Mouse (Mus musculus): Measurements from ENCODE around the gene Prr15l. TPM values are rescaled to one million over a fixed set of nuclear protein-coding genes. Genes with fewer than 3 reads are reported as not detected.

Gene Prr15l
- polyA plus RNA-seq, 1 experiment from 2014 or later: 0.25 TPM

GRCm38 (mm10) chr11:96895886-96896285 lies 32.0 kb upstream of the Prr15l start:
- Histone ChIP-seq H3K4me3 (ENCODE audit: low read depth, low read length) (no peak overlapping the region), H3K9ac (ENCODE audit: low read length) (no peak overlapping the region), H3K27ac (ENCODE audit: low read depth, low read length) (no peak overlapping the region), H3K4me1 (replicated peaks; ENCODE audit: control insufficient read depth, insufficient read depth, low read length) (peaks cover 53% of the 10 kb centered on the region), H3K36me3 (ENCODE audit: control insufficient read depth, insufficient read depth, low read length) (no peaks in the 10 kb centered on the region), H3K27me3 (ENCODE audit: control insufficient read depth, insufficient read depth, low read length) (no peaks in the 10 kb centered on the region), H3K4me2 (ENCODE audit: low read depth, low read length, severe bottlenecking) (no peak overlapping the region), H3K9me3 (ENCODE audit: control insufficient read depth, low read length) (no peaks in the 10 kb centered on the region)
- DNase-seq (ENCODE audit: low spot score) (no peak), ATAC-seq (replicated peaks; ENCODE audit: low FRiP score) (no peak)
- WGBS: 93% methylated on average over 4 of the region's 4 CpGs

GRCm38 (mm10) chr11:96899449-96900306 lies 28.2 kb upstream of the Prr15l start:
- peaks cover 65% of the 10 kb centered on the region for H3K4me1 ChIP-seq (replicated peaks; ENCODE audit: control insufficient read depth, insufficient read depth, low read length)
- H3K4me3 ChIP-seq (ENCODE audit: low read depth, low read length): no peak overlapping the region
- DNase-seq (ENCODE audit: low spot score) (peak; percentile 90), ATAC-seq (replicated peaks; ENCODE audit: low FRiP score) (peak; percentile 76)
- peak overlapping the region; percentile 57 for H3K9ac ChIP-seq (ENCODE audit: low read length)
- H3K9me3 ChIP-seq (ENCODE audit: control insufficient read depth, low read length): no peaks in the 10 kb centered on the region
- WGBS: 24% methylated on average over 13 of the region's 13 CpGs
- H3K36me3 ChIP-seq (ENCODE audit: control insufficient read depth, insufficient read depth, low read length): no peaks in the 10 kb centered on the region
- peak overlapping the region; percentile 98 for H3K27ac ChIP-seq (ENCODE audit: low read depth, low read length)
- peak overlapping the region; percentile 21; the same call in 1 of the 2 replicates for H3K4me2 ChIP-seq (ENCODE audit: low read depth, low read length, severe bottlenecking)
- H3K27me3 ChIP-seq (ENCODE audit: control insufficient read depth, insufficient read depth, low read length): no peaks in the 10 kb centered on the region

GRCm38 (mm10) chr11:96901332-96901731 lies 26.6 kb upstream of the Prr15l start:
- H3K9me3 ChIP-seq (ENCODE audit: control insufficient read depth, low read length): no peaks in the 10 kb centered on the region
- no peak overlapping the region for H3K4me2 ChIP-seq (ENCODE audit: low read depth, low read length, severe bottlenecking)
- peaks cover 69% of the 10 kb centered on the region for H3K4me1 ChIP-seq (replicated peaks; ENCODE audit: control insufficient read depth, insufficient read depth, low read length)
- peak overlapping the region; percentile 98 for H3K27ac ChIP-seq (ENCODE audit: low read depth, low read length)
- no peaks in the 10 kb centered on the region for H3K27me3 ChIP-seq (ENCODE audit: control insufficient read depth, insufficient read depth, low read length)
- H3K4me3 ChIP-seq (ENCODE audit: low read depth, low read length): no peak overlapping the region
- WGBS: 73% methylated on average over 9 of the region's 9 CpGs
- no peak for DNase-seq (ENCODE audit: low spot score)
- no peak for ATAC-seq (replicated peaks; ENCODE audit: low FRiP score)
- H3K9ac ChIP-seq (ENCODE audit: low read length): peak overlapping the region; percentile 41
- H3K36me3 ChIP-seq (ENCODE audit: control insufficient read depth, insufficient read depth, low read length): no peaks in the 10 kb centered on the region

- 9% methylated on average over 16 of the region's 16 CpGs for WGBS
- no peaks in the 10 kb centered on the region for H3K27me3 ChIP-seq (ENCODE audit: control insufficient read depth, insufficient read depth, low read length)
- no peak overlapping the region for H3K4me3 ChIP-seq (ENCODE audit: low read depth, low read length)
- no peaks in the 10 kb centered on the region for H3K9me3 ChIP-seq (ENCODE audit: control insufficient read depth, low read length)
- peak; percentile 79 for ATAC-seq (replicated peaks; ENCODE audit: low FRiP score)
- DNase-seq (ENCODE audit: low spot score): peak; percentile 92
- peak overlapping the region; percentile 15; the same call in 1 of the 2 replicates for H3K4me2 ChIP-seq (ENCODE audit: low read depth, low read length, severe bottlenecking)
- peaks cover 5% of the 10 kb centered on the region for H3K36me3 ChIP-seq (ENCODE audit: control insufficient read depth, insufficient read depth, low read length)
- H3K9ac ChIP-seq (ENCODE audit: low read length): peak overlapping the region; percentile 49
- peak overlapping the region; percentile 98 for H3K27ac ChIP-seq (ENCODE audit: low read depth, low read length)
- peaks cover 57% of the 10 kb centered on the region for H3K4me1 ChIP-seq (replicated peaks; ENCODE audit: control insufficient read depth, insufficient read depth, low read length)
Measured at GRCm38 (mm10) chr11:96902639-96903635, 25.0 kb upstream of the Prr15l start.

GRCm38 (mm10) chr11:96906431-96907161 lies 21.3 kb upstream of the Prr15l start:
- no peak for DNase-seq (ENCODE audit: low spot score)
- H3K27ac ChIP-seq (ENCODE audit: low read depth, low read length): peak overlapping the region; percentile 53; the same call in 1 of the 2 replicates
- H3K9ac ChIP-seq (ENCODE audit: low read length): peak overlapping the region; percentile 20; the same call in 1 of the 2 replicates
- H3K4me1 ChIP-seq (replicated peaks; ENCODE audit: control insufficient read depth, insufficient read depth, low read length): peaks cover 30% of the 10 kb centered on the region
- H3K36me3 ChIP-seq (ENCODE audit: control insufficient read depth, insufficient read depth, low read length): peaks cover 5% of the 10 kb centered on the region
- ATAC-seq (replicated peaks; ENCODE audit: low FRiP score): no peak
- 73% methylated on average over 15 of the region's 15 CpGs for WGBS
- H3K9me3 ChIP-seq (ENCODE audit: control insufficient read depth, low read length): no peaks in the 10 kb centered on the region
- H3K27me3 ChIP-seq (ENCODE audit: control insufficient read depth, insufficient read depth, low read length): no peaks in the 10 kb centered on the region
- H3K4me2 ChIP-seq (ENCODE audit: low read depth, low read length, severe bottlenecking): 0 out of 2 replicates have a peak overlapping the region, but pooled peaks have one; percentile 2
- no peak overlapping the region for H3K4me3 ChIP-seq (ENCODE audit: low read depth, low read length)

GRCm38 (mm10) chr11:96908594-96908993 lies 19.3 kb upstream of the Prr15l start:
- H3K4me1 ChIP-seq (replicated peaks; ENCODE audit: control insufficient read depth, insufficient read depth, low read length): peaks cover 14% of the 10 kb centered on the region
- no peaks in the 10 kb centered on the region for H3K27me3 ChIP-seq (ENCODE audit: control insufficient read depth, insufficient read depth, low read length)
- no peak for ATAC-seq (replicated peaks; ENCODE audit: low FRiP score)
- peaks cover 5% of the 10 kb centered on the region for H3K36me3 ChIP-seq (ENCODE audit: control insufficient read depth, insufficient read depth, low read length)
- no peak overlapping the region for H3K4me3 ChIP-seq (ENCODE audit: low read depth, low read length)
- DNase-seq (ENCODE audit: low spot score): no peak
- H3K9ac ChIP-seq (ENCODE audit: low read length): no peak overlapping the region
- H3K9me3 ChIP-seq (ENCODE audit: control insufficient read depth, low read length): no peaks in the 10 kb centered on the region
- H3K27ac ChIP-seq (ENCODE audit: low read depth, low read length): no peak overlapping the region
- WGBS: 93% methylated on average over 12 of the region's 12 CpGs
- no peak overlapping the region for H3K4me2 ChIP-seq (ENCODE audit: low read depth, low read length, severe bottlenecking)

GRCm38 (mm10) chr11:96910003-96910402 lies 17.9 kb upstream of the Prr15l start:
- no peaks in the 10 kb centered on the region for H3K9me3 ChIP-seq (ENCODE audit: control insufficient read depth, low read length)
- peaks cover 5% of the 10 kb centered on the region for H3K36me3 ChIP-seq (ENCODE audit: control insufficient read depth, insufficient read depth, low read length)
- peaks cover 10% of the 10 kb centered on the region; the same call in 1 of the 2 replicates for H3K4me1 ChIP-seq (replicated peaks; ENCODE audit: control insufficient read depth, insufficient read depth, low read length)
- H3K4me2 ChIP-seq (ENCODE audit: low read depth, low read length, severe bottlenecking): no peak overlapping the region
- peak overlapping the region; percentile 35; the same call in 1 of the 2 replicates for H3K9ac ChIP-seq (ENCODE audit: low read length)
- DNase-seq (ENCODE audit: low spot score) (peak; percentile 91), ATAC-seq (replicated peaks; ENCODE audit: low FRiP score) (peak; percentile 64)
- peak overlapping the region; percentile 7; the same call in 1 of the 2 replicates for H3K27ac ChIP-seq (ENCODE audit: low read depth, low read length)
- 23% methylated on average over 7 of the region's 7 CpGs for WGBS
- H3K4me3 ChIP-seq (ENCODE audit: low read depth, low read length): no peak overlapping the region
- H3K27me3 ChIP-seq (ENCODE audit: control insufficient read depth, insufficient read depth, low read length): no peaks in the 10 kb centered on the region

- 87% methylated on average over 11 of the region's 11 CpGs for WGBS
- Histone ChIP-seq H3K4me3 (ENCODE audit: low read depth, low read length) (no peak overlapping the region), H3K9ac (ENCODE audit: low read length) (no peak overlapping the region), H3K9me3 (ENCODE audit: control insufficient read depth, low read length) (no peaks in the 10 kb centered on the region), H3K4me2 (ENCODE audit: low read depth, low read length, severe bottlenecking) (no peak overlapping the region), H3K27ac (ENCODE audit: low read depth, low read length) (no peak overlapping the region), H3K4me1 (replicated peaks; ENCODE audit: control insufficient read depth, insufficient read depth, low read length) (peaks cover 7% of the 10 kb centered on the region), H3K36me3 (ENCODE audit: control insufficient read depth, insufficient read depth, low read length) (peaks cover 1% of the 10 kb centered on the region), H3K27me3 (ENCODE audit: control insufficient read depth, insufficient read depth, low read length) (no peaks in the 10 kb centered on the region)
- DNase-seq (ENCODE audit: low spot score): peak; percentile 41
- no peak for ATAC-seq (replicated peaks; ENCODE audit: low FRiP score)
Measured at GRCm38 (mm10) chr11:96912682-96913081, 15.2 kb upstream of the Prr15l start.
